Mouse (Mus musculus): ENCODE data around the gene Ctla4.

- TF ChIP-seq POLR2A (IDR thresholded peaks at IDR 0.05; ENCODE audit: extremely low read depth, insufficient read depth, low read length): no peak
- no peak for TF ChIP-seq CTCF (IDR thresholded peaks at IDR 0.05; ENCODE audit: extremely low read depth, insufficient read depth, low read length)
These were observed 72.4 kb downstream of the Ctla4 start for GRCm38 (mm10) chr1:60959246-60959645.

Measured in cortical plate, adult 2 months (tissue).